ENCODE assay signal across 8 mouse cellular contexts in the genomic region with DNA sequence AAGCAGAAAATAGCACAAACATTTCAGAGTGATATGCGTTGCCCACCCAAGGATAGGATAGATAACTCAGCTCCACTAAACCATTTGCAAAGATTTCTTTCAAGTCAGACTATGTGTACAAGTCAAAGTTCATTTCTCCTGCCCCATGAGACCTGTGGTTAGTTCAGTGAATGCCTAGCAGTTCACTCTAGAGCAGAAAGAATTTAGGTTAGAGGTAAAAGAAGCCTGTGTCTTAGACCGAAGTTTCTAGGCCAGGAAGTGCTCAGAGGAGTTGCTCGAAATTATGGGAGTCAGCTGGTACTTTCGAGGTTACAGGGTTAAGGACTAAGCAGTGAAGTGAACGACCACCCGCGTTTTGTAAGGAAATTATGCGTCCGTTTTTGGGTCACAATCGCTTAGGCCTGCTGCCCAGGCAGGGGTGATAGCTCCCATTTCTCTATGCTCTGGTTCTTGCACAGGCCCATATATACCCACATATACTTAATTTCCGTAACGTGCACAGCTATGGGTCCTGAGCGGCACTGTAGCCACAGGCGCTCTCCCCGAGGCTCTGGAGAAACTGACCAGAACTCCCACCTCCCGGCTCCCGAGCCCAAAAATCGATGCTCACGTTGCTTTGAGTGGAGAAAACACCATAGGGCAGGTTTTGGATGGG. TPM values are rescaled to one million over a fixed set of nuclear protein-coding genes. Genes with fewer than 3 reads are reported as not detected.
DNase-seq lines count a peak whose midpoint lies in the region; ATAC-seq and TF ChIP-seq lines count a peak whose summit lies in the region.

No protein-coding gene starts in this region.

- H3K4me3 ChIP-seq in ES-E14 (ENCODE audit: insufficient read depth in 1 of 2, low read depth in 1 of 2, low read length in 2 of 2, poor library complexity in 1 of 2, severe bottlenecking in 1 of 2): peak overlapping the region; percentile 73 to 99
- H3K4me3 ChIP-seq in forebrain, embryonic 16.5 days (replicated peaks; ENCODE audit: low read length): peak overlapping the region; percentile 55
- peak overlapping the region; percentile 42 for H3K4me3 ChIP-seq in limb, embryonic 11.5 days (ENCODE audit: low read depth, low read length)
- peak overlapping the region; percentile 61 for H3K4me3 ChIP-seq in myocyte

- peak overlapping the region; percentile 80 for H3K9ac ChIP-seq in ES-E14 (ENCODE audit: insufficient read depth, low read depth, low read length, poor library complexity, severe bottlenecking)
- H3K9ac ChIP-seq in forebrain, embryonic 16.5 days (replicated peaks; ENCODE audit: low read depth, low read length): peak overlapping the region; percentile 72
- peak overlapping the region; percentile 24; the same call in 1 of the 2 replicates for H3K9ac ChIP-seq in limb, embryonic 11.5 days (ENCODE audit: low read length)

- H3K4me2 ChIP-seq in forebrain, embryonic 16.5 days (ENCODE audit: low read length): peak overlapping the region; percentile 95
- H3K4me2 ChIP-seq in limb, embryonic 11.5 days (ENCODE audit: low read depth, severe bottlenecking): peak overlapping the region; percentile 97
- peak overlapping the region; percentile 83 for H3K4me2 ChIP-seq in myocyte (ENCODE audit: low read depth)

- TF ChIP-seq POLR2A in myocyte (IDR thresholded peaks at IDR 0.05; ENCODE audit: insufficient read length, low read depth): no peak

- WGBS in forebrain, embryonic 16.5 days: 10% methylated on average over 19 of the region's 19 CpGs
- 9% methylated on average over 19 of the region's 19 CpGs for WGBS in limb, embryonic 11.5 days

- peak; percentile 72 for ATAC-seq in forebrain, embryonic 16.5 days
- 0 out of 2 replicates have a peak, but pooled peaks have one; percentile 41 for ATAC-seq in limb, embryonic 11.5 days (ENCODE audit: insufficient number of reproducible peaks, low FRiP score, low TSS enrichment, low read depth)

- H3ac ChIP-seq in myocyte (ENCODE audit: control insufficient read depth, insufficient read length): peak overlapping the region; percentile 67

- peak; percentile 7 for DNase-seq in heart, adult 8-10 months (ENCODE audit: low spot score)
- no peak for DNase-seq in heart, postnatal 25 days (ENCODE audit: low spot score)
- DNase-seq in ES-E14 (ENCODE audit: low read depth, low spot score): no peak
- DNase-seq in limb, embryonic 11.5 days (ENCODE audit: low spot score): no peak
- DNase-seq in MN1 (ENCODE audit: low spot score): no peak
- no peak for DNase-seq in ovary, postnatal 10 days (ENCODE audit: low spot score)

- in situ Hi-C loops in ES-E14 (cut with MboI; ENCODE audit: low sequenced_read_pairs in 2 of 2, unreplicated experiment in 2 of 2): no loop called here

- no peaks in the 10 kb centered on the region for H3K27me3 ChIP-seq in forebrain, embryonic 16.5 days (replicated peaks; ENCODE audit: control insufficient read depth, insufficient read depth, low read length)
- H3K27me3 ChIP-seq in limb, embryonic 11.5 days (ENCODE audit: control insufficient read depth, insufficient read depth, low read length): no peaks in the 10 kb centered on the region
- no peaks in the 10 kb centered on the region for H3K27me3 ChIP-seq in myocyte (ENCODE audit: control insufficient read depth, insufficient read depth, insufficient read length)

- H3K36me3 ChIP-seq in ES-E14 (ENCODE audit: control insufficient read depth, insufficient read depth, low read length, poor library complexity, severe bottlenecking) (peaks cover 1% of the 10 kb centered on the region; the same call in 1 of the 2 replicates), myocyte (ENCODE audit: control insufficient read depth, insufficient read depth) (no peaks in the 10 kb centered on the region)
- no peaks in the 10 kb centered on the region for H3K36me3 ChIP-seq in forebrain, embryonic 16.5 days (ENCODE audit: control insufficient read depth, insufficient read depth)
- H3K36me3 ChIP-seq in limb, embryonic 11.5 days (ENCODE audit: control insufficient read depth, insufficient read depth, low read length): no peaks in the 10 kb centered on the region

- intact Hi-C loops in heart, postnatal 25 days (cut with DNase I): loop anchor here (5.0 kb wide), 2 partner anchors 72 to 87 kb away; no protein-coding TSS in a partner anchor

- H3K9me3 ChIP-seq in ES-E14 (ENCODE audit: control insufficient read depth, insufficient read depth, low read depth, low read length): no peaks in the 10 kb centered on the region
- no peaks in the 10 kb centered on the region for H3K9me3 ChIP-seq in forebrain, embryonic 16.5 days (ENCODE audit: control insufficient read depth, low read length)
- no peaks in the 10 kb centered on the region for H3K9me3 ChIP-seq in limb, embryonic 11.5 days (ENCODE audit: control insufficient read depth, low read length)

- peak overlapping the region; percentile 76; the same call in 1 of the 2 replicates for H3K27ac ChIP-seq in ES-E14 (ENCODE audit: insufficient read depth, low read depth, low read length, poor library complexity, severe bottlenecking)
- no peak overlapping the region for H3K27ac ChIP-seq in forebrain, embryonic 16.5 days (ENCODE audit: low read length)
- H3K27ac ChIP-seq in limb, embryonic 11.5 days (replicated peaks; ENCODE audit: low read depth, low read length): no peak overlapping the region

- H3K4me1 ChIP-seq in ES-E14 (ENCODE audit: control insufficient read depth in 2 of 2, insufficient read depth in 2 of 2, low read length in 2 of 2, poor library complexity in 1 of 2): peaks cover 0 to 5% of the 10 kb centered on the region in 2 experiments; a peak in 1 of 4 replicates
- H3K4me1 ChIP-seq in forebrain, embryonic 16.5 days (replicated peaks; ENCODE audit: control insufficient read depth, insufficient read depth, low read length): peaks cover 10% of the 10 kb centered on the region; the same call in 1 of the 2 replicates
- H3K4me1 ChIP-seq in limb, embryonic 11.5 days (ENCODE audit: control insufficient read depth, insufficient read depth, low read length): no peaks in the 10 kb centered on the region

- H3K79me2 ChIP-seq in myocyte (ENCODE audit: control insufficient read depth, insufficient read depth): no peaks in the 10 kb centered on the region

TF ChIP-seq in ES-E14, 5 proteins besides CTCF, POLR2A, EP300 and RAD21:
- no peak for TF ChIP-seq HCFC1 (IDR thresholded peaks at IDR 0.05; ENCODE audit: borderline replicate concordance, insufficient read depth, low read length)
- no peak for TF ChIP-seq ZC3H11A (IDR thresholded peaks at IDR 0.05; ENCODE audit: borderline replicate concordance, low read depth, low read length)
TF ChIP-seq in ES-E14: peak in this region for 0.

TF ChIP-seq in myocyte, 11 proteins besides CTCF, POLR2A, EP300 and RAD21:
- TF ChIP-seq CEBPB (IDR thresholded peaks at IDR 0.05; ENCODE audit: insufficient read depth, poor library complexity, severe bottlenecking) (no peak), SRF (IDR thresholded peaks at IDR 0.05; ENCODE audit: control insufficient read depth, insufficient read length, low read depth) (no peak), USF1 (IDR thresholded peaks at IDR 0.05; ENCODE audit: low read depth) (no peak), TCF12 (IDR thresholded peaks at IDR 0.05; ENCODE audit: insufficient read depth, poor library complexity, severe bottlenecking) (no peak)

RNA-seq across cellular contexts. Expression of gene Fah, which starts 1.4 kb away (rescaled TPM):
- total RNA-seq in heart, adult 8-10 months (2022): 10 to 100 TPM; 19.1 to 31.0 (median 23.4) TPM
- total RNA-seq in heart, postnatal 25 days (2021): 10 to 100 TPM in 1 of 2 experiments, 1 to 10 TPM in 1; 10.0 to 13.9 TPM
- 9.2 and 10.3 TPM in 2 replicates for total RNA-seq in ES-E14 (2012; rRNA removed)
- 8.3 and 10.1 TPM in 2 replicates for polyA plus RNA-seq in forebrain, embryonic 16.5 days (2015; fragmentation: Nextera tagmentation; extraction: Ambion mirVana)
- 1.2 and 1.9 TPM in 2 replicates for polyA plus RNA-seq in limb, embryonic 11.5 days (2014; fragmentation: Nextera tagmentation; extraction: Ambion mirVana)
- 39.8 TPM for polyA plus RNA-seq in myocyte (2012; fragmentation: generic; extraction: Trizol)

Comparison
In these comparisons a context has a peak if more than half of its experiments do, and no peak if none do; other contexts are left out.
1. H3K9ac ChIP-seq: peak in every context shown above with its lines; median percentile 80 in ES-E14; 72 in forebrain, embryonic 16.5 days; 24 in limb, embryonic 11.5 days.